Mouse (Mus musculus): ENCODE measurements around the gene Sh3pxd2a.

Gene Sh3pxd2a

GRCm38 (mm10) chr19:47266070-47266801 is 198.0 kb downstream of the Sh3pxd2a start:
- no peak for DNase-seq

- DNase-seq, result peak; percentile 60
These were observed 199.7 kb downstream of the Sh3pxd2a start for GRCm38 (mm10) chr19:47264322-47265092.

DNA sequence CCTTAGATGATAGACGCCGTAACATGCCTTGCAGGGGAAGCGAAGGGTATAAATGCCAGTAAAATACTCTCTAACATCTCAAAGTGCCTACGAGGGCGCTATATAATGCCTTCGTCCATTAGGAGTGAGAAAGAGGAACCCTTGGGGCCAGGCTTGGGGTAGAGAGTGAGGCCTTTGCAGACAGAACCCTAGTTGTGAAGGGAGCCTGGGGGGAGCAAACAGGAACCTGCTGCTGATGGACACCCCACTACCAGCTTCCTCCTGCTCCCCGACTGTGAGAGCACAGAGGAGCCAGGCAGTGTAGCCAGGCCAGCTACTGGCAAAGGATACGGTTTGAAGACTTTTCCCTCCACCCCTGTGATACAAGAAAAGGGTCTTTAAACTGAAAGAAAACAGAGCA is 200.6 kb downstream of the Sh3pxd2a start:
- no peak for DNase-seq

GRCm38 (mm10) chr19:47261196-47261595 is 203.0 kb downstream of the Sh3pxd2a start:
- no peak for DNase-seq

DNA sequence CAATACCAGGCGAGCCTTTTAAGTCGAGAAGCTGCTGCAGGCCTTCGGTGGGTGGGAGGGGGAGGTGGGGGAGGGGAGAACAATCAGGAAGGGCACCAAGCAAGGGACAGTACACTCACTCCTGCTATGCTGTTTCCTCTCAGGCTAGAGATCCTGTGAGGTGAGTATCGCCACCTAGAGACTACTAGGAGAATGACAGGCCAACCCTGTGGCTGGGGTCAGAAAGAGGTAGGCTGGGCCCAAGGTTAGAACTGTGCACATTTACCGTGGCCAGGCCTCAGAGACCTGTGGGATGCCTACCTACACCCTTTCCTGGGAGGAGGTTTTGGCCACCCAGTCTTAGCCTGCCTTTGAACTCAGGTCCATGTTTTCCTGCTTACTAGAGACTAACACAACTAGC is 204.6 kb downstream of the Sh3pxd2a start:
- DNase-seq, result no peak

- no peak for DNase-seq
These were observed 208.3 kb downstream of the Sh3pxd2a start for GRCm38 (mm10) chr19:47255919-47256318.

DNA sequence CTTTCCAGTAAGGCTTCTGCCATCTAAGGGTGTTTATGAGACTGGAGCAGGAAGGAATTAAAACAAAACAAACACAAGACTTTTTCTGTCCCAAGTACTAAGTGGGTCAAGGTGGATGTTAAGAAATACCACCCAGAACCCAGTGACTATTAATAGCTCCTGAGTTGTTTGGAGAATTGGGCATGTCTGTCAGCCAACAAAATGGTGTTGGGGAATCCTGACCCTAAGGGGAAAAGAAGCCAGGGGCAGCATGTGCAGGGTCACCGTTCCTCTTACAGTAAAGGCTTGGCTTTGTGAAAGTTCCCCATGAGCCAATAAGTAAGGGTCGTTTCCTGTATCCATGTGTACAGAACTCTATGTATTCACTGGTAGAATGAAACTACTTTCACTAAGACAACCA is 209.2 kb downstream of the Sh3pxd2a start:
- no peak for DNase-seq

DNA sequence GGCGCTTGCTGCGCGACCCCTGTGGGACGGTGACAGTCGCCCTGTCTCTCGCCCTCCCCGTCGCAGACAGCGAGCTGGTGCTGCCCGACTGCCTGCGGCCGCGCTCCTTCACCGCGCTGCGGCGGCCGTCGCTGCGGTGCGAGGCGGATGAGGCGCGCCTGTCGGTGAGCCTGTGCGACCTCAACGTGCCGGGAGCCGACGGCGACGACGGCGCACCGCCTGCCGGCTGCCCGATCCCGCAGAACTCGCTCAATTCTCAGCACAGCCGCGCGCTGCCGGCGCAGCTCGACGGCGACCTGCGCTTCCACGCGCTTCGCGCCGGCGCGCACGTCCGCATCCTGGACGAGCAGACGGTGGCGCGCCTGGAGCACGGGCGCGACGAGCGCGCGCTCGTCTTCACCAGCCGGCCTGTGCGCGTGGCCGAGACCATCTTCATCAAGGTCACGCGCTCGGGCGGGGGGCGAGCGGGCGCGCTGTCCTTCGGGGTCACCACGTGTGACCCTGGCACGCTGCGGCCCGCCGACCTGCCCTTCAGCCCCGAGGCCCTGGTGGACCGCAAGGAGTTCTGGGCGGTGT is 211.1 kb downstream of the Sh3pxd2a start:
- no peak for DNase-seq

DNA sequence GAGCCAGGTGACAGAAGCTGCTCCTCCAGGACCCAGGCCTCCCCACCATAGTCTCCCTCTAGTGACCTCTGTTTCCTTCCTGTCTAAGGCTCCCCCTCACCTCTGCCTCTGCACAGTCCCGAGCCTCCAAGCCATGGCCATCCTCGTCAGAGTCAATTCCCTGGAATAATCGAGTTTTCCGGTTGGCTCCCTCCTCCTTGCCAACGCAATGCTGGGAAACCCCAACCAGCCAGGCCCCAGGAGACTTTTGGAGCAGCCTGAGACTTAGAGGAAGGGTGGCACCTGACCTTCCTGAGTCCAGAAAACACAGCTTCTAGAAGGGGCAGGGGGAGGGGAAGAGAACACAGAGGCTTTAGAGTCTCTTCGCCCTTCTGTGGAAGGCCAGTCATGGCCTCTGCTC is 213.3 kb downstream of the Sh3pxd2a start:
- DNase-seq, result no peak

- no peak for DNase-seq
These were observed 215.2 kb downstream of the Sh3pxd2a start for GRCm38 (mm10) chr19:47248906-47249568.

- DNase-seq, result no peak
These were observed 215.9 kb downstream of the Sh3pxd2a start for GRCm38 (mm10) chr19:47248296-47248695.

- peak; percentile 45 for DNase-seq
These were observed 216.4 kb downstream of the Sh3pxd2a start for GRCm38 (mm10) chr19:47247791-47248190.

- no peak for DNase-seq
These were observed 218.7 kb downstream of the Sh3pxd2a start for GRCm38 (mm10) chr19:47245512-47245911.

- DNase-seq, result no peak
These were observed 222.0 kb downstream of the Sh3pxd2a start for GRCm38 (mm10) chr19:47242227-47242626.

DNA sequence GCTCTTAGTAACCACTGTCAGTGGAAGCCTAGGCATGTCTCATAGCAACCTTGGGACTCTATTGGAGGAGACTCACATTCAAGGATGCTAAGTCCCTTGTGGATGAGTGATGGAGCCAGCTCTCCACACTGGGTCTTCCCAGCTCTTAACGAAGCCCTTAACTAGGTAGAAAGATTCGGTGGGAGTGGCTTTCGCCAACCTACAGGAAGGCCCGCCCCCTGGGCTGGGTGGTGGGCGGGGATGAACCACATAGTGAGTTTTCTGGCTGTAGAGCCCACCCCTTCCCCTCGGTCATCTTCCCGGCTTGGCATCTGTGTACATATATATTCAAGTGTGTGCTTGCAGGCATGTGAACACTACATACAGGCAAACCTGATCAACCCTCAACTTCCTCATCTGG is 223.2 kb downstream of the Sh3pxd2a start:
- peak; percentile 20 for DNase-seq

DNA sequence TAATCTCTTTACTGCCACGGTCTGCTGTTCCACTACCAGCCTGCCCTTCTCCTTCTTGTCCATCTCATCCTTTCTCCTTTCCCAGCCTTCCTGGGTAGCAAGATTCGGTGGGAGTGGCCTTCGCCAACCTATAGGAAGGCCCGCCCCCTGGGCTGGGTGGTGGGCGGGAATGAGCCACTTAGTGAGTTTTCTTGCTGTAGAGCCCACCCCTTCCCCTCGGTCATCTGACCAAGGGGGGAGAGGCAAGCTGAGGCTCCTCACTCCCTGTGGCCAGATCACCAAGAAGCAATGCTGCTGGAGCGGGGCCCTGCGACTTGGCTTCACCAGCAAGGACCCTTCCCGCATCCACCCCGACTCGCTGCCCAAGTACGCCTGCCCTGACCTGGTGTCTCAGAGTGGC is 224.1 kb downstream of the Sh3pxd2a start:
- DNase-seq, result peak; percentile 57

GRCm38 (mm10) chr19:47233087-47233486 is 231.1 kb downstream of the Sh3pxd2a start:
- DNase-seq, result no peak

GRCm38 (mm10) chr19:47232077-47232865 is 231.9 kb downstream of the Sh3pxd2a start:
- no peak for DNase-seq

GRCm38 (mm10) chr19:47231389-47231788 is 232.8 kb downstream of the Sh3pxd2a start:
- DNase-seq, result no peak

- no peak for DNase-seq
These were observed 233.5 kb downstream of the Sh3pxd2a start for GRCm38 (mm10) chr19:47230682-47231081.

- DNase-seq, result no peak
These were observed 234.1 kb downstream of the Sh3pxd2a start for GRCm38 (mm10) chr19:47230082-47230481.

- DNase-seq, result no peak
These were observed 234.7 kb downstream of the Sh3pxd2a start for GRCm38 (mm10) chr19:47229461-47229860.

All from liver (tissue).